Mouse (Mus musculus) lung, adult 18-20 months (tissue): ENCODE measurements at regions not wholly inside any gene's neighbourhood (a gene's known extent, or its start where the extent isn't known, plus 50 kb on each side); places are given as distances from the start of the nearest gene placed in this dataset.

Source experiments
- DNase-seq, 2 experiments: peaks; one replicate each; pipeline ENCODE4 v3.0.0; 2022; ENCODE audit warnings: mixed read lengths in 2 of 2

- no peak for DNase-seq
Measured at GRCm38 (mm10) chr11:85966207-85966606, 80.0 kb downstream of the Tbx4 start.

- DNase-seq = no peak
Measured at GRCm38 (mm10) chr11:85970287-85970686, 84.1 kb downstream of the Tbx4 start.

- peak; percentile 53 to 67 for DNase-seq
Measured at GRCm38 (mm10) chr11:85972385-85972784, 86.2 kb downstream of the Tbx4 start.

DNA sequence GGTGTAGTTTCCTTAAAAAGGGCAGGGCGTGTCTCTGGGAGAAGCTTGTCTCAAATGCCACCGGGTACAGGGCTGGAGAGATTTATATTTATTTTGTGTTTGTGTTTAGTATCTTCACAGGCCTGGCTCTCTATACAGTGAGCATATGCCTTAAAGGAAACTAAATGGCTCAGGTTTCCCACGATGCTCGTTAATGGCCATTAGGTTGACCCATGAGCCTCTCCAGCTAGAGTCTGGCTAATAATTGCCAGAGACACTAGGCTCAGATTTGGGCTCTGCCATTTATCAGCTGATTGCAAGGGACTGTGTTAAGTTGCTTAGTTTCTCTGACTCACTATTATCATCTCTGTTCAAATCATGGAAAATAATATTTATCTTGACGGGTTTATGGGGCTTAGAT, 87.5 kb downstream of the Tbx4 start:
- no peak for DNase-seq

DNA sequence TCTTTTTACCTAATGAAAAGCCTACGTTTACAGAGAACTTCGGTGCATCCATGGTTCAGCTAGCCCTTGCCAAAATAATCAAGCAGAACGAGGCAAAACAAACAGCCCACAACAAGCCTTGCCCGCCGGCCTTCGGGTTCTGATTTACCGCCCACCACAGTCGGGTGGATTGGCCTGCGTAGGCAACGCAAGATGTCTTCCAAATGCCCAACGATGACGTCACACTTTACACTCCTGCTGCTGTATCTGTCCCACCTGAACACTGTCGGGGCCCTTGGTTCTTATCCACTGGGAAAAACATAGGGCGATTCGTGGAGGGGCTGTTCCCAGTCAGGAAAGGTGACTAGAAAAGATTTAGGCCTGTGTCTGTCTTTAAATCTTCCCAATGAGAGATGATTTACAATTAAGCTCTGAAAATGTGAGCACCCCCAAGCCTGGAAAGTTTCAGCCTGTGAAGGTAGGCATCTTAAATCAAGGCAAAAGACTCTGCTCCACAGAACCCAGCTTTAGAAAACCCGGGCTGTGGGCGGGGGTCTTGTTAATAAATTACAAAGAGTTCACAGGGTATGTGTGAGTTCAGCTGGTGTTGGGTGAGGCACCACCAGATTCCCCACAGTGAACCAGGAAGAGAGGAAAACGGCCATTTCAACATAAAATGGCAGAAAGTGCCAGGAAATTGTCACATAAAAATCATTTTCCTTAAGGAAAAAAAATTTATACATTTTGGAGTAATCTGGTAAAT, 90.6 kb downstream of the Tbx4 start:
- DNase-seq = no peak

DNA sequence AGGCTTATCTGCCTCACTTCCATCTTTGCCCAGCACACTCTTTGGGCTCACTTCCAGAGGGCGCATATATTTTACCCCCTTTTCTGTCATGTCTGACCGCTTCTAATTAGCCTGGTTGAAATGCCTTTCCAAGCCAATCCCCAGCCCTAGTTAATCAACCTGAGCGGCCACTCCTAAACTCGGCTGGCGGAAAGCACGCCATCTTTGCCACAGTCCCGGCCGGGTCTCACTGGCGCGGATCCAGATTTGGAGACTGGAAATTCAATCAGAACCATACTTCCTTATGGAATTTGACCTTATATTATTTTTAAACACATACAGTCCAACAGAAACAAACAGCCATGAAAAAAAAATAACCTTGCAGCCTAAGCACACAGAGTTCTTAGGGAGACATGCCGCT, 94.2 kb downstream of the Tbx4 start:
- DNase-seq = no peak

- DNase-seq = no peak
Measured at GRCm38 (mm10) chr11:85981561-85981960, 95.3 kb downstream of the Tbx4 start.

DNA sequence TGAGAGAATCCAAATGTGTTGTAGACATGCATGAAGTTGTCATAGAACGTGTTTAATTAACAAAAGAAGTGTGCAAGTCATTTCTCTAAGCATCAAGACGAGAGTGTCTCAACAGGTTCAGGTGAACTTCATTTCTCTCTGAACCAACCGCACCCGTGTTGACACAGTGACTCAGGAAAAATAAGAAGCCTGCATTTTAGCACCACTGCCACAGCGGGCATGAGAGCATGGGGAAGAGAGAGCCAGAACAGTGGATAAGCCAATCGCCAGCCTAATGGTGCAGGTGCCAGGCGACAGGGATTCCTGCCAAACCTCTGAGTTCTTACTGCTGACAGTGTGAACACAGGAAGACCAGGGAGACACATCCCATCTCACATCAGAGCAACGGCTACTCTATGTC, 100.1 kb downstream of the Tbx4 start:
- peak; percentile 53 to 70 for DNase-seq

GRCm38 (mm10) chr11:85987181-85987580, 101.0 kb downstream of the Tbx4 start:
- no peak for DNase-seq

DNA sequence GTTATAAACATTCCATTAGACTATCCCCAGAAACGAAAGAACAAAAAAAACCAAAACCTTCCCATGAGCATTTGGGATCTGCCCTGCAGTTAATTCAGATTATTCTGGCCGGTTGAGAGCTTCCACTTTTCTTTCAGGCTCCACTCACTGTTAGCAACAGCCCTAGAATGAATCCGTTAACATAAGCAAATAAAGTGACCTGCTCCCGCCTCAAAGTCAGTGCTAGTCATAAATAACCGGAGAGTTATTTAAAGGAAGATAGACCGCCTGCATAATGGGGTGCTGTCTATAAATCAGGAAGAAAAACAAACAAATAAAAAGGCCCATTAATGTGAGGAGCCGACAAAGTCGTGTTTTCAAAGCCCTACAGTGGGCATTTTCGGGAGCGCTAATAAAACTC, 103.3 kb downstream of the Tbx4 start:
- DNase-seq = no peak

DNA sequence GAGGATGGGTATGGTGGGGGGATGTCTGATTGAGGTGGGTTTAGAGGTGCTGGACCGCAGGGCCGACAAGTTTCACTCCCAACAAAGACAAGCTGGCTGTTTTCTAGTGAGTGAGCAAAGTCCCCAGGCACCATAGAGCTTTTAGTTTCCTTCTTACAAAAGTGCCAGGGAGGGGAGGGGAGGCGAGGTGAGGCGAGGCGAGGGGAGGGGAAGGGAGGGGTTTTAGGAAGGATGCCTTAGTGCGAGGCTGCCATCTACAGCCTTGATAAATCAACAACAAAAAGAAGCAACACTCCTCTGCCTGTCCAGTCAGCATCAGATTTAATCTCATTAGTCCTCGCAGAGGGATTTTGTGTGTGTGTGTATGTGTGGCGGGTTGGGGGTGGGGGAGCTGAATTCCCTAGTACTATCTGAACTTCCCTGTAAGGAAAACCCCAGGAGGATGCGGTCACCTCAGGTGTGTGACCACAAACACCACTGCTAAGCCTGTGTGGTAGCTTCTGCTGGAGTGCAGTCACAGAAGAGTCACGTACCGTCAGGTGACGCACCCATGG, 103.8 kb downstream of the Tbx4 start:
- DNase-seq = peak; percentile 11 to 34

GRCm38 (mm10) chr11:85995318-85996095, 109.3 kb downstream of the Tbx4 start:
- DNase-seq = peak in 1 of 2 experiments; percentile 7

DNA sequence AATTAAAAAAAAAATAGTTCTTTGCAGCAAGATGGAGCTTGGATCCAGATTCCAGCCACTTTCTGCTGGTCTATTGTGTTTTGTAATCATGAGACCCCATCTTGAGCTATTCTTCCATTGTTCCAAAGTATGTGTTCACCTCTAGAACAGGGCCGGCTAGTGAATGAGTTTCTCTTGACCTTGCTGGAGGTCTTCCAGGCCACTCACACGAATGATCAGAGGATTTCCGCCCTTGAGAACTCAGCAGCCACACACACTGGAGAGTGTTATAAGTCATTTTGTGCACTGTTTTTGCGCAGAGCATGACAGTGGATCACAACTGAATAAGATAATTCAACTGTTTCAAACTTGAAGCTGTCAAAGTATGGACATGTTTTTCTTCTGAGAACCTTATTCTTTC, 110.5 kb downstream of the Tbx4 start:
- no peak for DNase-seq

DNA sequence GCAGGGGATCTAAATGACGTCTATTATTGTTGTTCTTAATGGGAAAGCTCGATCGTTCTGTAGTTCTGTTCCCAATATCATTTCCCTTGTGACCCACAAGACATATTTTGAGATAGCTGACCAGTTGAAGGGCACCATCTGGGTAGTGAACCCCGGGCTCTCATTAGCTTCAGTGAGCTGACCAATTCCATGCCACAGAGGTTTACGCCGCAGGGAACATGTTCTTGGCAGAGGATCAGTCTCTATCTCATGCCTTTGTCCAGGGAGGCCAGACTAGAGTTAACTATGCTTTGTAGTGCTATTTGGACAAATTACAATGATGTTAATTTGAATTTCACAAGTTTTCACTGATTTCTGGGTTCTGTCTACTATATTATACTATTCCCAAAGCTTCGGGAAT, 117.1 kb downstream of the Tbx4 start:
- no peak for DNase-seq

- no peak for DNase-seq
Measured at GRCm38 (mm10) chr11:86005284-86005683, 119.1 kb downstream of the Tbx4 start.

DNA sequence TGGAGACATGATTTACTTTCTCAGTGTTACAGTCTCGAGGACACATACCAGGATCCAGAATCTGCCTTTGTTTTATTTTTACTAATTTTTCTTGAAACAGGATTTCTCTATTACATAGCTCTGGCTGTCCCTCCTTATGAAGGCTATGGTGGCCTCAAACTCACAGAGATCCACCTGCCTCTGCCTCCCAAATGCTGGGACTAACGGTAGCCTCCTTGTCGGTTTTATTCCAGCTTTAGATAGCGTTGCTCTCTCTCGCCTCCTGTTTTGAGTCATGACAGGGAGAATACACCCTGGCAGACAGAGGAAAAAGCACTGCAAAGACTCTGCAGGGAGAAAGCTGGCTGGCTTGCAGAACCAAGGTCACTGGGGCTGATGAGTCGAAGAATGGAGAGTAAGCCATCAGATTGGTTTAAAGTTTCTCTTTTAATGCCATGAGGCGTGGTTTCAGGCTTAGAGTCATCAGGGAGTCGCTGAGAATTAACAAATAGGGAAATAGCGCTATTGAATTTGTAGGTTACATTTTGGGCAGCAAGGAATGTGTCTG, 119.8 kb downstream of the Tbx4 start:
- no peak for DNase-seq

DNA sequence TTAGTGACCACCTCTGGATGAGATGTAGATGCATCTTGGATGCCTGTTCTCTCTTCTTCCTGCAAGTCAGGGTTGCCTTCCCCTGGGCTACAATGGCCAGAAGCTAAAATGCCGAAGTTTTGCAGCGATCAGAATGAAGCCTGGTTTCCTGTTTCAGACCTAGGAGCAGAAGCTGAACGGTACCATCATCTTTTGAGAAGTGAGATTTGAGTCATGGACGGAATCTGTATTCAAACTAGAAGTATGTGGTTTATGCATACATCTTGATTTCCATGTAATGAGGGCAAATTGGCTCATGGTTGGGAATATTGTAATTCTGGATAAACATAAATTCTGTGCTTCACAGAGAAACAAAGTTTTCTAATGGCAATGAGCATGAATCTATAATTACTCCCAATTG, 120.6 kb downstream of the Tbx4 start:
- no peak for DNase-seq
